Mouse (Mus musculus) MEL (cell line): ENCODE measurements around the gene Atl2. TPM values are rescaled to one million over a fixed set of nuclear protein-coding genes. Genes with fewer than 3 reads are reported as not detected.

ENCODE experiments used
- DNase-seq: peaks from one replicate; pipeline ENCODE4 v3.0.0; 2011; ENCODE audit warnings: low read depth, low spot score
- H3K27ac ChIP-seq: 2 replicates; pipeline ENCODE4 v1.5.1; 2012; ENCODE audit warnings: low read depth, mild to moderate bottlenecking, control low read depth, low read length, moderate library complexity; ENCODE audit not compliant: control insufficient read depth
- H3K27me3 ChIP-seq, 2 experiments: fragments of 150-350 bp in 1 of 2; sonication (generic) in 1 of 2; 2 replicates each; pipeline ENCODE4 v1.6.1; 2012; ENCODE audit warnings: low read length in 2 of 2, mild to moderate bottlenecking in 2 of 2, improper control_type of control experiment in 1 of 2, moderate library complexity in 1 of 2; ENCODE audit not compliant: insufficient read depth in 2 of 2, control insufficient read depth in 1 of 2
- H3K36me3 ChIP-seq, 2 experiments: 2 replicates each; pipeline ENCODE4 v1.6.1; 2012 to 2014; ENCODE audit warnings: low read length in 2 of 2, improper control_type of control experiment in 1 of 2, inconsistent platforms in 1 of 2, mild to moderate bottlenecking in 1 of 2; ENCODE audit not compliant: insufficient read depth in 2 of 2, control insufficient read depth in 1 of 2
- H3K4me1 ChIP-seq, 2 experiments: fragments of 150-350 bp in 1 of 2; sonication (generic) in 1 of 2; 2 replicates each; pipeline ENCODE4 v1.6.1; 2012; ENCODE audit warnings: low read length in 2 of 2, improper control_type of control experiment in 1 of 2, mild to moderate bottlenecking in 1 of 2; ENCODE audit not compliant: insufficient read depth in 2 of 2, control insufficient read depth in 1 of 2
- H3K4me3 ChIP-seq, 2 experiments: fragments of 150-350 bp in 1 of 2; sonication (generic) in 1 of 2; 2 replicates each; pipeline ENCODE4 v1.5.1; 2012; ENCODE audit warnings: low read depth in 2 of 2, low read length in 2 of 2, mild to moderate bottlenecking in 2 of 2, moderate library complexity in 2 of 2, control low read depth in 1 of 2, improper control_type of control experiment in 1 of 2; ENCODE audit not compliant: control insufficient read depth in 1 of 2, insufficient read depth in 1 of 2
- H3K79me2 ChIP-seq: 2 replicates; pipeline ENCODE4 v1.6.1; 2012; ENCODE audit warnings: mild to moderate bottlenecking, low read length, moderate library complexity; ENCODE audit not compliant: control insufficient read depth, poor library complexity, insufficient read depth
- H3K9ac ChIP-seq: 2 replicates; pipeline ENCODE4 v1.6.1; 2012; ENCODE audit warnings: low read depth, mild to moderate bottlenecking, control low read depth, low read length, moderate library complexity; ENCODE audit not compliant: control insufficient read depth, poor library complexity, severe bottlenecking
- H3K9me3 ChIP-seq: fragments of 150-350 bp; sonication (generic); replicated peaks from 2 replicates; pipeline ENCODE4 v1.6.1; 2012; ENCODE audit warnings: mild to moderate bottlenecking, low read length, improper control_type of control experiment, moderate library complexity; ENCODE audit not compliant: insufficient read depth
- BHLHE40 ChIP-seq: IDR thresholded peaks from 2 replicates; pipeline ENCODE4 v1.6.1; 2012; ENCODE audit warnings: low read depth, mild to moderate bottlenecking, inconsistent platforms, low read length, improper control_type of control experiment, borderline replicate concordance
- CHD1 ChIP-seq: IDR thresholded peaks from 2 replicates; pipeline ENCODE4 v1.6.1; 2012; ENCODE audit warnings: low read depth, mild to moderate bottlenecking, inconsistent platforms, low read length, improper control_type of control experiment
- EP300 ChIP-seq, 2 experiments: IDR thresholded peaks; 2 replicates each; pipeline ENCODE4 v1.6.1; 2011; ENCODE audit warnings: improper control_type of control experiment in 2 of 2, low read length in 2 of 2, low read depth in 1 of 2, mild to moderate bottlenecking in 1 of 2
- ETS1 ChIP-seq: IDR thresholded peaks from 2 replicates; pipeline ENCODE4 v1.6.1; 2012; ENCODE audit warnings: low read depth, mild to moderate bottlenecking, inconsistent platforms, low read length, improper control_type of control experiment, moderate library complexity
- GATA1 ChIP-seq: IDR thresholded peaks from 2 replicates; pipeline ENCODE4 v1.6.1; 2011; ENCODE audit warnings: low read depth, low read length, improper control_type of control experiment
- HCFC1 ChIP-seq: IDR thresholded peaks from 2 replicates; pipeline ENCODE4 v1.6.1; 2012; ENCODE audit warnings: low read depth, mild to moderate bottlenecking, inconsistent platforms, low read length, improper control_type of control experiment, moderate library complexity
- JUND ChIP-seq: IDR thresholded peaks from 2 replicates; pipeline ENCODE4 v1.6.1; 2011; ENCODE audit warnings: low read depth, mild to moderate bottlenecking, improper control_type of control experiment, low read length
- KAT2A ChIP-seq: conservative IDR thresholded peaks from 2 replicates; pipeline ENCODE4 v1.6.1; 2012; ENCODE audit warnings: low read depth, low read length, improper control_type of control experiment, inconsistent platforms
- MAFK ChIP-seq: IDR thresholded peaks from 2 replicates; pipeline ENCODE4 v1.6.1; 2011; ENCODE audit warnings: low read depth, mild to moderate bottlenecking, low read length, improper control_type of control experiment, borderline replicate concordance
- MAX ChIP-seq: IDR thresholded peaks from 2 replicates; pipeline ENCODE4 v1.6.1; 2011; ENCODE audit warnings: low read length, improper control_type of control experiment
- MAZ ChIP-seq: IDR thresholded peaks from 2 replicates; pipeline ENCODE4 v1.6.1; 2012; ENCODE audit warnings: low read depth, mild to moderate bottlenecking, inconsistent platforms, low read length, improper control_type of control experiment
- MEF2A ChIP-seq: IDR thresholded peaks from 2 replicates; pipeline ENCODE4 v1.6.1; 2014; ENCODE audit warnings: low read depth, mild to moderate bottlenecking, inconsistent platforms, low read length, improper control_type of control experiment; ENCODE audit not compliant: poor library complexity, insufficient replicate concordance, severe bottlenecking; ENCODE audit errors: extremely low read depth
- MXI1 ChIP-seq: IDR thresholded peaks from 2 replicates; pipeline ENCODE4 v1.6.1; 2011; ENCODE audit warnings: mild to moderate bottlenecking, low read depth, low read length, improper control_type of control experiment
- MYB ChIP-seq: IDR thresholded peaks from 2 replicates; pipeline ENCODE4 v1.6.1; 2011; ENCODE audit warnings: mild to moderate bottlenecking, low read depth, low read length, improper control_type of control experiment
- MYC ChIP-seq: IDR thresholded peaks from 2 replicates; pipeline ENCODE4 v1.6.1; 2011; ENCODE audit warnings: low read depth, mild to moderate bottlenecking, low read length, improper control_type of control experiment, moderate library complexity
- NELFE ChIP-seq: IDR thresholded peaks from 2 replicates; pipeline ENCODE4 v1.6.1; 2011; ENCODE audit warnings: low read depth, low read length, improper control_type of control experiment
- NRF1 ChIP-seq: IDR thresholded peaks from 2 replicates; pipeline ENCODE4 v1.6.1; 2014; ENCODE audit warnings: low read depth, mild to moderate bottlenecking, inconsistent platforms, low read length, improper control_type of control experiment, moderate library complexity; ENCODE audit not compliant: poor library complexity, insufficient read depth, severe bottlenecking
- POLR2A ChIP-seq, 2 experiments: IDR thresholded peaks; 2 replicates each; pipeline ENCODE4 v1.6.1; 2011 to 2012; ENCODE audit warnings: low read length in 2 of 2, mild to moderate bottlenecking in 2 of 2, control low read depth in 1 of 2, improper control_type of control experiment in 1 of 2, low read depth in 1 of 2, moderate library complexity in 1 of 2; ENCODE audit not compliant: control insufficient read depth in 1 of 2, insufficient read depth in 1 of 2, poor library complexity in 1 of 2
- POLR2AphosphoS2 ChIP-seq: IDR thresholded peaks from 2 replicates; pipeline ENCODE4 v1.6.1; 2011; ENCODE audit warnings: low read length, improper control_type of control experiment
- POLR2AphosphoS5 ChIP-seq: IDR thresholded peaks from 2 replicates; pipeline ENCODE4 v1.6.1; 2012; ENCODE audit warnings: low read depth, borderline replicate concordance, mild to moderate bottlenecking, inconsistent platforms, low read length, moderate library complexity, mixed read lengths
- RAD21 ChIP-seq: IDR thresholded peaks from 2 replicates; pipeline ENCODE4 v1.6.1; 2011; ENCODE audit warnings: mild to moderate bottlenecking, low read depth, low read length, improper control_type of control experiment
- RCOR1 ChIP-seq: IDR thresholded peaks from 2 replicates; pipeline ENCODE4 v1.6.1; 2012; ENCODE audit warnings: low read depth, mild to moderate bottlenecking, inconsistent platforms, low read length, improper control_type of control experiment
- TAL1 ChIP-seq: IDR thresholded peaks from 2 replicates; pipeline ENCODE4 v1.6.1; 2012; ENCODE audit warnings: mild to moderate bottlenecking, inconsistent platforms, low read length, moderate library complexity, mixed read lengths
- TBP ChIP-seq: IDR thresholded peaks from 2 replicates; pipeline ENCODE4 v1.8.0; 2011; ENCODE audit warnings: low read depth, low read length, improper control_type of control experiment
- TCF12 ChIP-seq: IDR thresholded peaks from 2 replicates; pipeline ENCODE4 v1.6.1; 2014; ENCODE audit warnings: low read depth, mild to moderate bottlenecking, inconsistent platforms, low read length, improper control_type of control experiment, moderate library complexity
- USF1 ChIP-seq: IDR thresholded peaks from 2 replicates; pipeline ENCODE4 v1.6.1; 2014; ENCODE audit warnings: low read depth, mild to moderate bottlenecking, inconsistent platforms, low read length, improper control_type of control experiment, moderate library complexity
- USF2 ChIP-seq, 2 experiments: IDR thresholded peaks; 2 replicates each; pipeline ENCODE4 v1.6.1; 2011 to 2012; ENCODE audit warnings: improper control_type of control experiment in 2 of 2, low read length in 2 of 2, borderline replicate concordance in 1 of 2, inconsistent platforms in 1 of 2, low read depth in 1 of 2, mild to moderate bottlenecking in 1 of 2; ENCODE audit not compliant: insufficient read depth in 1 of 2
- ZKSCAN1 ChIP-seq: IDR thresholded peaks from 2 replicates; pipeline ENCODE4 v1.6.1; 2012; ENCODE audit warnings: low read depth, mild to moderate bottlenecking, inconsistent platforms, low read length, improper control_type of control experiment, moderate library complexity
- ZMIZ1 ChIP-seq: IDR thresholded peaks from 2 replicates; pipeline ENCODE4 v1.6.1; 2012; ENCODE audit warnings: low read depth, mild to moderate bottlenecking, inconsistent platforms, low read length, improper control_type of control experiment, moderate library complexity
- ZNF384 ChIP-seq: IDR thresholded peaks from 2 replicates; pipeline ENCODE4 v1.6.1; 2012; ENCODE audit warnings: low read depth, mild to moderate bottlenecking, inconsistent platforms, low read length, improper control_type of control experiment
- polyA plus RNA-seq, 2 experiments: library from polyadenylated mRNA; stranded (reverse) in 1 of 2; unstranded in 1 of 2; fragments of >175 nt in 1 of 2; fragments of >200 nt in 1 of 2; gene quantifications; 2 replicates each; pipeline versions ENCODE4 v1.2.1 to v1.2.4; 2012; ENCODE audit warnings: low replicate concordance in 2 of 2, low read depth in 1 of 2; ENCODE audit not compliant: insufficient read length in 2 of 2, insufficient read depth in 1 of 2, missing spikeins in 1 of 2
- total RNA-seq: library from RNA; depleted of rRNA; stranded (reverse); fragments of 300-350 nt; gene quantifications from 2 replicates; pipeline ENCODE4 v1.2.3, GENCODE M21; 2012

Gene Atl2
- total and polyA plus RNA-seq, 3 experiments: 29.5 to 118 (median 43.3) TPM

DNA sequence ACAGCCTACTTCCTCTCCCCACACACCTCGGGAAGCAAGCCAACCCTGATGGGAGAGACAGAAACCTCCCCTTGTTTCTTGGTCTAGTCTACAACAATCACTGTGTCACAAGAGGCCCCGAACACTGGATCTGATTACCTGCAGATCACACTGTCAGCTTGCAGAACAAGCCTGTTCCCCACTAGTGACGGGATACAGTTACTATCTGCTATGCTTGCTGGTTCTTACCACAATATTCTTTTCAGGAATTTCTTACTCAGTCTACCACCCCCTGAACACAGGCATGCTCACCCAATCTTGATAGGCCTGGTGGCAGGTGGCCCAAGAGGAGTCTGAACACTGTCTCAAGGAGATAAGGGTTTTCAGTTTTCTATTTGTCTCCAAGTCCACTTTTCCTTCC, 15.8 kb upstream of the Atl2 start:
- no peaks in the 10 kb centered on the region for H3K27me3 ChIP-seq
- DNase-seq: peak; percentile 52
- 0 out of 4 replicates have a peak overlapping the region, but pooled peaks of 1 of the 2 experiments have one; percentile 21 for H3K4me3 ChIP-seq
- peaks cover 0 to 27% of the 10 kb centered on the region in 2 experiments; a peak in 2 of 4 replicates for H3K36me3 ChIP-seq
- no peaks in the 10 kb centered on the region for H3K9me3 ChIP-seq
- H3K27ac ChIP-seq: peak overlapping the region; percentile 5; the same call in 1 of the 2 replicates
- H3K4me1 ChIP-seq: peaks cover 26 to 27% of the 10 kb centered on the region in 2 experiments
- TF ChIP-seq MXI1 (peak; percentile 18; the same call in 1 of the 2 replicates), ZNF384 (no peak), RCOR1 (peak; percentile 56), USF2 (IDR thresholded peaks at IDR 0.05; ENCODE audit: borderline replicate concordance in 1 of 2, insufficient read depth in 1 of 2, low read depth in 1 of 2, low read length in 2 of 2) (no peak), RAD21 (no peak), POLR2A (IDR thresholded peaks at IDR 0.05; ENCODE audit: control insufficient read depth in 1 of 2, insufficient read depth in 1 of 2, low read depth in 1 of 2, low read length in 2 of 2, poor library complexity in 1 of 2) (no peak), MEF2A (no peak), POLR2AphosphoS2 (no peak), MAFK (no peak), BHLHE40 (0 out of 2 replicates have a peak, but pooled peaks have one; percentile 10), KAT2A (no peak), ZMIZ1 (no peak), MYB (no peak), ETS1 (peak; percentile 59; the same call in 1 of the 2 replicates), EP300 (IDR thresholded peaks at IDR 0.05; ENCODE audit: low read depth in 1 of 2, low read length in 2 of 2) (peak; percentile 72 to 81), HCFC1 (no peak; the same call in 1 of the 2 replicates), GATA1 (peak; percentile 78), MYC (0 out of 2 replicates have a peak, but pooled peaks have one; percentile 27), ZKSCAN1 (no peak), POLR2AphosphoS5 (no peak), USF1 (0 out of 2 replicates have a peak, but pooled peaks have one; percentile 7), MAX (peak; percentile 2; the same call in 1 of the 2 replicates), NRF1 (no peak), CHD1 (no peak), TBP (0 out of 2 replicates have a peak, but pooled peaks have one; percentile 35), TCF12 (peak; percentile 89), NELFE (peak; percentile 21; the same call in 1 of the 2 replicates), JUND (no peak), MAZ (no peak), TAL1 (peak; percentile 53)
- H3K9ac ChIP-seq: no peak overlapping the region
- H3K79me2 ChIP-seq: no peaks in the 10 kb centered on the region
